Mouse (Mus musculus) gastrocnemius, adult 8-10 months (tissue): ENCODE results near the gene Nav2. TPM values are rescaled to one million over a fixed set of nuclear protein-coding genes. Genes with fewer than 3 reads are reported as not detected.
A peak's percentile ranks its signal among the peaks of the same experiment; 100 is the strongest.

Experiments used
- DNase-seq, 2 experiments: peaks; one replicate each; pipeline ENCODE4 v3.0.0; 2022; ENCODE audit warnings: low spot score in 2 of 2
- total RNA-seq, 4 experiments: library from RNA; stranded (reverse); gene quantifications; 2 replicates each; pipeline ENCODE4 v1.2.4; 2022

The Nav2 gene
- total RNA-seq, 4 experiments from 2014 or later: 15.9 to 30.8 (median 25.7) TPM

GRCm38 (mm10) chr7:49248333-49249086 is 340.0 kb downstream of the Nav2 start:
- DNase-seq: no peak

DNA sequence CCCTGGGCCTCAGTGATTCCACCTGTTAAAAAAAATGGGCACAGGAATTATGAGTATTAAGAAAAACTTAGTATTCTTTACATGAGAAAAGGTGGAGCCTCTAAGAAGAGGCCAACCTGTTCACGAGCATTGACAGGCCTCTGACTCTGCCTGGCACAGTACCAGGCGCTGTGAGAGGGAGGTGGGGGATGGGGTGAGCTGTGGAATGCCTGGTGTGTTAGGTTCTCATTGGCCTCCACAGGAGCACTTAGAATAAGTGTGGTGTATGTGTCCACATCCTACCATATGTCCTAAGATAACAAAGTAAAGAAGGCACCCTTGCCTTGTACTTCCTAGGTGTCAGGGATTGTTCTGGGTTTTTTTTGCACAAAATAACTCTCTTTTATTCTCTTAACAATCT is 340.9 kb downstream of the Nav2 start:
- no peak for DNase-seq

GRCm38 (mm10) chr7:49249996-49250395 is 341.5 kb downstream of the Nav2 start:
- DNase-seq: peak; percentile 60 to 62

DNA sequence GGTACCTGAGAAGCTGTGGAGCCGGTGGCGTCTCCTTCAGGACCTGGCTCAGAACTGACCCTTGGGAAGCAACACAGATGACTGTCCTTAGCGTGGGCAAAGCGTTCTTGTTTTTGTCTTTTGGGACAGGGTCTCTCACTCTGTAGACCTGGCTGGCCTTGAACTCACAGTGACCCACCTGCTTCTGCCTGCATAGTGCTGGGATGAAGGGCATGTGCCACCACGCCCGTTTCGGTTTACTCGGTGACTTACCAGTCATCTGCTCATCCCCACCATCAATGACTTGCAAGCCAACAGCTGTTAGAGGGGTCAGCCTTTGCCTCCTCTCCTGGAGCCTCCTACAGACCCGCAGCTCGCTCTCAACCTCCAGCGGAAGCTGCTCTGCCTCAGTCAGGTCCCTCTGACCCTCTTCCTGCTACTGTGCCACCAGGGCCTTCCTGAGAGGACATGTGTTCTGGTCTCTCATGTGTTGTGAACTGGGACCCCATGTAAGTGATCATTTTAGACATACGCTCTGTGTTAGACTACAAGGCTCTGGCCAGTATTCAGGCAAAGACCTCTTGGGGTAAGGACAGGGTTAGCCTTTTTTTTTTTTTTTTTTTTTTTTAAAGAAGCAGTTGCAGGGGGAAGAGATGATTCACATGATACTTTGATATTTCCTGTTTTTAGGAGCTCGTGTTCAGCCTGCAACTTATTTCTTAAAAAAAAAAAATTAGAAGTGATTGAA is 342.2 kb downstream of the Nav2 start:
- no peak for DNase-seq

DNA sequence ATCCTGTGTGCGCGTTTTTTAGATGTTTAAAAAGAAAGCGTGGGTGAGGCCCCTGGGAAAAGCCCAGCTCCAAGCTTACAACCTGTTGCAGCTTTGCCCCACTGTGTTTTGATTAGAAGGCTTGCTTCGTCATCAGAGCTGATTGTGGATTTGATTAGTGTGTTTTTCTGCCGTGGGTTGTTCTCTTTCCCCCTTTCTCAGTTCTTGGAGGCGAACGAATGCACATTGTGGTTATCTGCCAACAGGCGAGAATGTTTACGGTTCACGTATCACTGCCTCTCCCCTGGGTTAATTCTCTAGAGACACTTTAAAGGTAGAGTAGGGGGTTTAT is 342.8 kb downstream of the Nav2 start:
- DNase-seq: no peak

DNA sequence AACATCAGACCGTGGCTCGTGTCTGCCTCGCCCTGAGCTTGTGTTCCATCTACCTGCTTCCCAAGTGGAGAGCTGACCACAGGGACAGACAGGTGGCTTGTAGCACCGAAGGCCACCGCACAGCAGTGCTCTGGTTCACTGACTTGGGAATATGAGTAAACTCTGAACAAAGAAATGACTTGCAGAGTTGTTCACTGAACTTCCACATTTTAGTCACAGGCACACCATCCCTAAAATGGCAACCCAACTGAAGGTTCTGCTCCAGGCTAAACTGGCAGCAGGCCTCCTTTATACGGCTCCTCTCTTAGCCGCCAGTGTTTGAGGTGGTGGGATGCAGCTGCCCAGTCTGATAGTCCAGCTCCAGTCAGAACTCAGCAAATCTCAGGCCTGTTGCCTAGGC is 343.9 kb downstream of the Nav2 start:
- no peak for DNase-seq

GRCm38 (mm10) chr7:49252902-49253301 is 344.4 kb downstream of the Nav2 start:
- no peak for DNase-seq

DNA sequence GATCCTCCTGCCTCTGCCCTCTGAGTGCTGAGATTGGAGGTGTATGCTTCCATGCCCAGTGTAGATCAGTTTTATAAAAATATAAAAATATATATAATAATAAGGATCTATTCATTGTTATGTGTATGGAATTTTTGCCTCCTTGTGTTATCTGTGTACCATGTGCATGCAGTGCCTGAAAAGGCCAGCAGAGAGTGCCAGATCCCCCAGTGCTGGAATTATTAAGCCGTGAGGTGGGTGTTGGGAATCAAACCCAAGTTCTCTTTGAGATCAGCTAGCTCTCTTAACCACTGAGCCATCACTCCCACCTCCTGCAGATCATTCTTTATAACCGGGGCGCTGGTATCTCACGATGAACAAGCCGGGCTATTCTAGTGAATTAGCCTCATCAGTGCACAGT is 346.5 kb downstream of the Nav2 start:
- DNase-seq: no peak

- no peak for DNase-seq
Observed at GRCm38 (mm10) chr7:49257234-49257906, 348.9 kb downstream of the Nav2 start.

DNA sequence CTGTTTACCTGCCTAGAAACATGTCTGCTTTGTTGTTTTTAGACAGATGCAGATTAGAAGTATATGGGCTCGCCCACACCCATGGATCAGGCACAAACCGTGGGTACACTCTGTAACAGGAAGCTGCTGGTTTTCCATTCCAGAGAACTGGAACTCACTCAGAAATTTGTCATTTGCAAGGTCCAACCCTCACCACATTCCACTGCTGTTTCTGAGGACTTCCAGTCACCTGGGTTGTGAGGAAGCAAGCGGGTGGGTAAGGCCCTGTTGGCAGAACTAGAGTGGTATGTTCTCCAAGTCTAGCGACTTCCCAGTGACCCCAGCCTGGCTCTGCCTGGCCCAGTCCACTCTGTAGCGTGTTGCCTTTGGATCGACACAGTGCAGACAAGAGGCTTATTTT is 349.6 kb downstream of the Nav2 start:
- peak in 1 of 2 experiments; percentile 30 for DNase-seq

GRCm38 (mm10) chr7:49261941-49262511 is 353.5 kb downstream of the Nav2 start:
- DNase-seq: peak; percentile 63 to 78

DNA sequence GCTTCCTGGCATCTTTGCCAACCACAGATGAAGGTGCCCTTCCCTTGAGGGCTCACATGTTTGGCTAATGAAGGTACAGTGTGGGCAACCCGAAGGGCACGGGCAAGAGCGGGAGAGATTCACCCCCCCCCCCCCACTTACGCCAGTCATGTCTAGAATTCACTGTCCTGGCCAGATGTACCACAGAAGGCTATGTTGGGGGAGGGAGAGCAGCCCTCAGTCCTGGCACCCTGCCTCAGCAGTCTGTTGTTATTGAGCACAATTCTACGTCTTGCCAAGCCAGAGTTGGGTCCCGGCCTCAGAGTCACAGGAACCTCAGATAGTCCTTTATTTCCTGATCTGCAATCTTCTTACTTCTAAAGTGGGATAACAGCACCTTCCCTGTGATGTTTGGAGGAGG is 357.9 kb downstream of the Nav2 start:
- DNase-seq: no peak

GRCm38 (mm10) chr7:49267621-49268325 is 359.3 kb downstream of the Nav2 start:
- DNase-seq: peak; percentile 27 to 51

DNA sequence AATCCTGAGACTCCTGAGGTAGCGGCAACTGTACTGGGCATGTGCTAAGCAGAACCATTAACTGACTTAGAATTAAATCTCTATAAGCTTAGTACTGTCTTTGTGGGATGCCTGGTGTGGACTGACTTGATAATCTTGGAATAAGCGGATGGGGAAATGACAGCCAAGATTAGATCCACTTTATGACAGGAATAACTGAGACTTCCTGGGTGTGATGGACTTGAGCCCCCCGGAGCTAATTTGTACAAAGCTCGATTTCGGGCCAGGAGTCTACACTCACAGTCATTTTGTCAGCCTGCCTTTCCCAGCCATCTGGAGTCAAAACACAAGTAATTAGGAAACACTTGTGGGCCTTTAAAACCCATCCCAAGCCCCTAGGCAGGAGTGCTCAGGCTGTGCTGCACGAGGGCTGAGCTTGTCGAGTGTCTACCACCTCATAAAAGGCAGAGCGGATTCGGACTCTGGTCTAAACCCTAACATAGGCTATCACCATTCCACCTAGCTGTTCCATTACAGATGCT is 359.9 kb downstream of the Nav2 start:
- no peak for DNase-seq

DNA sequence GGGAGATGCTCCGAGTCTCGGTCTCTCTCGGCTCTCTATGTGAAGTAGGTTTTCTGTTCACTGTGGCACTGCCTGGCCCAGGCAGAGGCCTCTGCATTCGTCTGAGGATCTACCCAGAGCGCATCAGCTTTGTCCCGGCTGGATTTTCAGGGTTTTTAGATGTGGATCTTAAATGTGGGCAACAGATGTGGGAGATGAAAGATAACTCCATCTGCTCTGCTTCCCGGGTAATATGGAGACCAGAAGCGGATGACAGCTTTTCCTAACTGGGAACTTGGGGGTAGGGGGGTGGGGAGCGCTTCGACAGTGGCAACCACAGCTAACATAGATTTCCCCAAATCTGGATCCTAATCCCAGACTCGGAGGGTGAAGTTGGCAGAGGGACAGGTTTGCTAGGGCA is 362.3 kb downstream of the Nav2 start:
- no peak for DNase-seq

GRCm38 (mm10) chr7:49272445-49273439 is 364.2 kb downstream of the Nav2 start:
- DNase-seq: peak; percentile 47 to 52

DNA sequence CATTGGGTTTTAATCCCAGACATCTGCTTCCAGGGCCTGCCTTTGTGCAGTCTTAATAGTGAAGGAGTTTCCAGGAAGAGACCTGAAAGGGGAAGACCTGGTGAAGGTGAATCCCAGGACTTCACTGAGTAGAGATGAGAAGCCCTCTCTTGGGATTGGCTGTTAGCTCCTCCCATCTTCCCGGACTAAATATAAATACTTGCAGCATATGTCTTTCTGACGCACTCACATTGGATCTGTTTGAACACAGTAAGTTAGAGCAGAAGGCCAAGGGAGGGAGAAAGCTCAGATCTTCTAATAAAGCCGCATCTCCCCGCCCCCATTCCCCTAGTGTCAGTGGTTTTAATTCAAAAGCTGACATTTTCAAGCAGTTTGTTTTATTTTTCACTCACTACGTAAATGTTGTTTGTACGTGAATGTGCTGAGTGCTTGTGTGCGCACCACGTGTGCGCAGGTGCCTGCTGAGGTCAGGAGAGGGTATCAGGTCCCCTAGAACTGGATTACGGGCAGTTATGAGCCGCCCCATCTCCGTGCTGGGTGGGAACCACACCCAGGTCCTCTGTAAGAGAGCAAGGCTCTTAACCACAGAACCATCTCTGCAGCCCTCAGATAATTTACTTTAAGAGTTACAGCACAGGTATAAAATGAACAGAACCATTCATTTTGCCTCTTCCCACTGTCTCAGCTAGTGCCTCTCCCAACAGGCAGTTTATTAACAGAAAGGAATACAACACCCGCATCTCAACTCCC is 365.6 kb downstream of the Nav2 start:
- DNase-seq: no peak

DNA sequence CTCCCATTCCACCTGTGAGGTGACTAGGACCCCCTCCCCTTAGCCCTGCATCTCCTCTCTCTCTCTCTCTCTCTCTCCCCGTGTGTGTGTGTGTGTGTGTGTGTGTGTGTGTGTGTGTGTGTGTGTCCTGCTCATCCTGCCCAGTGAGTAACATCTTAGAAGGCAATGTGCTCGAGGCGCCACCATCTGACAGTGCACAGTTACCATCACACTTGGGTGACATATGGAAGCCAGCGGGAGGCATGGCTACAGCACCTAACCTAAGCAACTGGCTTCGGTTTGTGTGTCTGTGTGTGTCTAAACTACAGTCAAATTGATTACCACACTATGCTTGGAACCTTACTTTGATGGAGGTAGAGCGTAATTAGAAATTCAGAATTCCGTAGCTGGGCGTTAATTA is 366.2 kb downstream of the Nav2 start:
- no peak for DNase-seq

DNA sequence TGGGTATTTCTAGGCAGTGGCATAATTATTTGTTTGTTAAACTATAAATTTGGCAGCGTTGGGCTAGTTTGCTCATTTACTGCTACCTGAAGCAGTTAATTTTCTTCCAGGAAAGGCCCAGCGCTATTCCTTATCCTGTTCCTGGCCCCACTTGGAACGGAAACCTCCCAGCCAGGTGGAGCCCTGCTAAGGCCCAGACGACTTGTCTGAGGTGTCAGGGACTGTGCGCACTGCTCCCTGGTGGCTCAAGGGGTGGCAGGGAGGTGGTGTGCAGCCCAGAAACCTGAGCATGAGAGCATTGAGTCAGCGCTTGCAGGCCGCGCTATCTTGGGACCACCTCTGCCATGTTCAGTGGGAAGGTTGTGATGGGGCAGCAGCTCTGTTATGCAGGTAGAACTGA is 367.6 kb downstream of the Nav2 start:
- no peak for DNase-seq
